19 mouse cellular contexts compared by ENCODE assay signal in genomic region chr3:60135801-60136200, GRCm38 (mm10). TPM values are rescaled to one million over a fixed set of nuclear protein-coding genes. Genes with fewer than 3 reads are reported as not detected.
"Had no signal": no experiment of that assay in that cellular context is flagged by ENCODE, and none has a peak within 500 bp of the region (broad histone marks: within the 10 kb centered on the region; RNA-seq: fewer than 3 reads in every experiment).

No protein-coding gene starts in this region.

- H3K4me1 ChIP-seq: kidney, embryonic 15.5 days; limb, embryonic 12.5 days; midbrain, embryonic 10.5 days; neural tube, embryonic 12.5 days; stomach, embryonic 15.5 days had no signal

- H3K9ac ChIP-seq: kidney, embryonic 15.5 days; limb, embryonic 12.5 days; lung, embryonic 14.5 days; neural tube, embryonic 12.5 days; stomach, embryonic 15.5 days had no signal

- H3K27me3 ChIP-seq: kidney, embryonic 15.5 days; limb, embryonic 12.5 days; neural tube, embryonic 12.5 days; stomach, embryonic 15.5 days had no signal

- H3K4me2 ChIP-seq: kidney, embryonic 15.5 days; limb, embryonic 12.5 days; liver, embryonic 11.5 days; lung, embryonic 14.5 days; neural tube, embryonic 12.5 days; stomach, embryonic 15.5 days had no signal

- H3K27ac ChIP-seq: kidney, embryonic 15.5 days; limb, embryonic 12.5 days; midbrain, embryonic 10.5 days; neural tube, embryonic 12.5 days; stomach, embryonic 15.5 days had no signal

- H3K4me3 ChIP-seq: kidney, embryonic 15.5 days; limb, embryonic 12.5 days; midbrain, embryonic 10.5 days; neural tube, embryonic 12.5 days; stomach, embryonic 15.5 days had no signal

- H3K36me3 ChIP-seq: kidney, embryonic 15.5 days; limb, embryonic 12.5 days; midbrain, embryonic 10.5 days; neural tube, embryonic 12.5 days; stomach, embryonic 15.5 days had no signal

- DNase-seq: kidney, postnatal 36 days; layer of hippocampus, adult 9-11 months; layer of hippocampus, postnatal 36 days; lung, embryonic 14.5 days; lung, postnatal 10 days; lung, postnatal 4 days; midbrain, embryonic 14.5 days; thymus, adult 2 months; thymus, postnatal 36 days had no signal

- H3K9me3 ChIP-seq: kidney, embryonic 15.5 days; limb, embryonic 12.5 days; midbrain, embryonic 10.5 days; neural tube, embryonic 12.5 days; stomach, embryonic 15.5 days had no signal

RNA-seq across cellular contexts. Expression of gene Sucnr1, which starts 54.1 kb away (rescaled TPM):
- total RNA-seq: layer of hippocampus, adult 18-20 months; layer of hippocampus, postnatal 36 days; left cerebral cortex, adult 8-10 months; left cerebral cortex, postnatal 25 days; neutrophil, adult 5-6 weeks had no signal
- polyA plus RNA-seq: limb, embryonic 12.5 days; liver, embryonic 11.5 days; lung, embryonic 14.5 days; midbrain, embryonic 10.5 days; midbrain, embryonic 14.5 days; neural tube, embryonic 12.5 days had no signal
